Mouse (Mus musculus): Measurements from ENCODE around the gene Pi4ka. TPM values are rescaled to one million over a fixed set of nuclear protein-coding genes. Genes with fewer than 3 reads are reported as not detected.

The Pi4ka gene
- polyA plus RNA-seq (2012; rRNA removed; ENCODE audit: low replicate concordance): 32.3 and 39.8 TPM in 2 replicates

DNA sequence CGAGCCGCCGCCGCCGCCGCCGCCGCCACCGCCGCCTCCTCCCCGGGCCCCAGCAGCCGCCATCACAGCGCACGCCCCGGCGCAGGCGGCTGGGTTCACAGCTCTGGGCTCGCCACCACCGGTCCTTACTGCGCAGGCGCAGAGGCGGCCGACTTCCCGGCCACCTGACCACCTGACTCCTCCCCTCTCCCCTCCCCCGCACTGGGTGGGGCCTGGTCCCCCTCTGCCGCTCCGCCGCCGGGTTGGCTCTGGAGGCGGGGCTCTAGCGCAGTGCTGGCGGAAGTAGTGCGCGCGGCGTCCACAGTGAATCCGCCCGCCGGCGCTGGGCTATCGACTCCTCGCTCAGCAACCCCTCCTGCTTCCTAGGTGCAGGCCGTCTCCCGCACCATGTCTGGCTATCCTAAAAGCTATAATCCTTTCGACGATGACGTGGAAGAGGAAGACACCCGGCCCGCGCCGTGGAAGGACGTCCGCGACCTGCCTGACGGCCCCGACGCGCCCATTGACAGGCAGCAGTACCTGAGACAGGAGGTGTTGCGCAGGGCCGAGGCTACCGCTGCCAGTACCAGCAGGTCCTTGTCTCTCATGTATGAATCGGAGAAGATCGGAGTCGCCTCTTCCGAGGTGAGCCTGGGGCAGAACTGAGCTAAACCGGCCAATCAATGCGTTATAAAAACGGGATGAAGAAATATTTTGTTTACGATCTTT, at the start of gene Pi4ka, which contains the start of gene Snap29:
Gene Pi4ka (minus strand): TSS at position 579 of the 708 bp plus-strand sequence.
Gene Snap29 (plus strand): TSS at position 251 of the 708 bp plus-strand sequence.

DNA sequence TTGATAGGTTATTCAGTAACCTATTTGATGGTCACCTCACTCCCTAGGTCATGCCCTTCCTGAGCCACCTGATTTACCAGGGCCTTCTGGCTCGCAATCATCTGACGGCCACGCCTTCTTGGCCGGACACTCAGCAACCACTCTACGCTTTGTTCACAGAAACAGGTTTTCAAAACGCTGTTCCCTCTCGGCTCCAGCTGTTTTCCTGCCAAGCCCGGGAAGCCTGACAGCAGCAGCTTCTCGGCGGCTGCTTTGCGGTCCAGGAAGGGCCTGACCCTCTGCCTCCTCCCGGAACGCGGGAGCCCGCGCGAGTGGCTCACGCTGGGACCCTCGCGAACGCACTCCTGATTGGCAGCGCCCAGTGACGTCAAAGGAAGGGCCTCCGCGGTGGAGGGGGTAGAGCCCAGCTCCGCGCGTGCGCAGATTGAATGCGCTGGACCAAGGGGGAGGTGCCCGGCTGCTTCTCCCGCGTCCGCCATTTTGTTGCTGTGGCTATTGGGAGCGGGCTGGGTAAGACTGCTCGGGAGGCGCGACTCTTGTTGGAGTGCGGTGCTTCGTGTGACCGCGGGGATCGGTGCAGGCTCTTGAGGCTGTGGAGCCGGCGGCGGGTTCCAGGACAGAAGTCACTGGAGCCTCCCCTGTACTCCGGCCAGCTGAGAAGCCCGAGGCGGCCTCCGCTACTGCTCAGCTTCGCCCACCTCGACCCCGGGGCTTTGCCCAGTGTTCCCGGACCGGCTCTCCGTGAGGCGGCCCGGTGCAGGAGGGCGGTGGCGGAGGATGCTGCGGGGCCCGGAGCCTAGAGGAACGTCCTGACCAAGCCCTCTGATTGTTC, 45.6 kb upstream of the Pi4ka start, which contains the start of gene Crkl:
Gene Crkl (plus strand): TSS at position 447 of the 832 bp plus-strand sequence.

DNA sequence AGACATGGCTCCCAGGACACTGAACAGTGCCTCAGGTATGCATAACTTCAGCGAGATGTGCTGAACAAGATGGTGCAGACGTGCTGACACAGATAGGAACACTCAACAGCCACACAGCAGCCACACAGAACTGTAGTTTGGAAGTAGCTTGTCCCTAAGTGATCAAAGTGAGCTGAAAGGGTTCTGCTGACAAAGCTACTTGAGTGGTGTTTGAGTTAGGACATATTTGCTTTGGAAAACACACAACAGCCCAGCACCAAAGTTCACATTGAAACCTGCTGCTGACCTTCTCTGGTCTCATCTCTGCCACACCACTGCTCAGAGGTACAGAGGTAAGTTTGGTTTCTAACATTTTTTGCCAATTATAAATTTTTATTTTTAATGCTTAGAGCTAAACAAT, 75.0 kb downstream of the Pi4ka start, which contains the start of gene Serpind1:
Gene Serpind1 (plus strand): TSS at position 256 of the 400 bp plus-strand sequence.

DNA sequence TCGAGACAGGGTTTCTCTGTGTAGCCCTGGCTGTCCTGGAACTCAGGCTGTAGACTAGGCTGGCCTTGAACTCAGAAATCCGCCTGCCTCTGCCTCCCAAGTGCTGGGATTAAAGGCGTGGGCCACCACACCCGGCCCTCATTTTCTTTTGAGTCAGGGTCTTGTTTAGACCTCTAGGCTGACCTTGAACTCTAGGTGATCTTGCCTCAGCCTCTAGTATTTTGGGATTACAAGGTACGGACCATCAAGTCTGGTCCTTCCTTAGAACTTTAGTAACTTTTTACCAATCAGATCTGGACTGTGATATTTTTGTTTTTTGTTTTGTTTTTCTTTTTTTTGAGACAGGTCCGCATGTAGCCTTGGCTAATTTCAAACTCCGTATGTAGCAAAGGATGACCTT, 130.4 kb downstream of the Pi4ka start, which contains the start of gene Tmem191c:
Gene Tmem191c (plus strand): TSS at position 357 of the 400 bp plus-strand sequence.

DNA sequence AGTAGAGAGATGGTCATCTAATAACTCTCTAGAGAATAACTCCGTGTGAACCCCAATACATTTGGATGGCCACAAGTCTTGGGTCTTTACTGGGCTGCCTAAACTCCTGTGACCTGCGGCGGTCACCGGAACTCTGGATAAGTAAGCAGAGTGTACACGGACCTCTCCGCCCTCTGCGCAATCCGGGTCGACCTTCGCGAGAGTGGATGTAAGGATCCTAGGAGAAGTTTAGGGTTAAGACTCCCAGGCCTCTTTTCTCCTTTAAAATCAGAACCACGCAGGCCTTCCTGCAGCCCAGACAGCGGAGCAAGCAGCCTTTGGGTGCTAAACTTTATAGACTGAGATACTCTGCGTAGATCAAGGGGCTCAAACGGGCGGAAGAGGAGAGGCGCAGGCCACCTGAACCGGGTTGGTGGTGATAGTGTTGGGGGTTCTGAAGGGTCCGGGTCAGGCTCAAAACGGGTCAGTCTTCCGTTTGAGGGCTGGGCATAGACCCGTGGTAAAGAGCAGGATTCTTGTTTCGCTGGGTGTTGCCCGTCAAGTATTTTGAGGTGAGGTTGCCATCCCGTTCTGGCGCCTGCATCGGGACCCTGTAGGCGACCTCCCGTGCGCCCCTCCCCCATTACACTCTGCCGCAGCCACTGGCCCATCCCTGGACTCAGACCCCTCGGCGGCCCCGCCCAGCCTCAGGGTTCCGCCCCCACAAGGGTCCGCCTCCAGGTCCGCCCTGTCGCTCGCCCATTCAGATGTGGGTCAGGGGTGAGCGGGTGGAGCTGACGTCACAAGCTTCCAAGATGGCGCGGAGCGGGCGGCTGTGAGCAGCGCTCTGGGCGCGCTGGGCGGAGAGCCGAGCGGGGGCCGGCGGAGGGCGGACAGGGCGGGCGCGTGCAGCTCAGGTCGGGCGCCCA, 173.1 kb downstream of the Pi4ka start, which contains the start of gene Hic2:
Gene Hic2 (plus strand): TSS at position 779 of the 908 bp plus-strand sequence.

Other genes starting within 250 kb of the Pi4ka start
- gene Ube2l3, start 203.7 kb downstream of the Pi4ka start, polyA plus RNA-seq (2012; rRNA removed; ENCODE audit: low replicate concordance): 56.4 and 75.8 TPM in 2 replicates
- gene Rimbp3, start 197.7 kb downstream of the Pi4ka start, polyA plus RNA-seq (2012; rRNA removed; ENCODE audit: low replicate concordance): 0.06 and 0.11 TPM in 2 replicates
- 1.2 and 2.2 TPM in 2 replicates for gene Hic2, start 172.7 kb downstream of the Pi4ka start, polyA plus RNA-seq (2012; rRNA removed; ENCODE audit: low replicate concordance)
- 6.2 and 12.6 TPM in 2 replicates for gene Tmem191c, start 130.2 kb downstream of the Pi4ka start, polyA plus RNA-seq (2012; rRNA removed; ENCODE audit: low replicate concordance)
- gene Serpind1, start 74.9 kb downstream of the Pi4ka start, polyA plus RNA-seq (2012; rRNA removed; ENCODE audit: low replicate concordance): 0.08 TPM in 1 of 2 replicates, not detected in the other
- 2.6 and 4.5 TPM in 2 replicates for gene Snap29, start 328 bp downstream of the Pi4ka start, polyA plus RNA-seq (2012; rRNA removed; ENCODE audit: low replicate concordance)
- 26.8 and 38.8 TPM in 2 replicates for gene Crkl, start 45.7 kb upstream of the Pi4ka start, polyA plus RNA-seq (2012; rRNA removed; ENCODE audit: low replicate concordance)
- 0.87 and 0.91 TPM in 2 replicates for gene Aifm3, start 83.3 kb upstream of the Pi4ka start, polyA plus RNA-seq (2012; rRNA removed; ENCODE audit: low replicate concordance)
- gene Lztr1, start 102.4 kb upstream of the Pi4ka start, polyA plus RNA-seq (2012; rRNA removed; ENCODE audit: low replicate concordance): 143 and 180 TPM in 2 replicates
- gene Thap7, start 124.8 kb upstream of the Pi4ka start, polyA plus RNA-seq (2012; rRNA removed; ENCODE audit: low replicate concordance): 75.3 and 98.6 TPM in 2 replicates
- 0.21 and 0.33 TPM in 2 replicates for gene Lrrc74b, start 154.9 kb upstream of the Pi4ka start, polyA plus RNA-seq (2012; rRNA removed; ENCODE audit: low replicate concordance)
- gene P2rx6, start 155.6 kb upstream of the Pi4ka start, polyA plus RNA-seq (2012; rRNA removed; ENCODE audit: low replicate concordance): 1.1 and 1.6 TPM in 2 replicates
- 14.7 and 24.5 TPM in 2 replicates for gene Slc7a4, start 176.9 kb upstream of the Pi4ka start, polyA plus RNA-seq (2012; rRNA removed; ENCODE audit: low replicate concordance)
- 17.7 and 54.4 TPM in 2 replicates for gene Smpd4, start 213.0 kb upstream of the Pi4ka start, polyA plus RNA-seq (2012; rRNA removed; ENCODE audit: low replicate concordance)
- gene Ccdc74a, start 240.2 kb upstream of the Pi4ka start, polyA plus RNA-seq (2012; rRNA removed; ENCODE audit: low replicate concordance): 0.55 and 0.85 TPM in 2 replicates